Mouse (Mus musculus) spleen, postnatal 4 days (tissue): Measurements from ENCODE around the gene Kcns1.

Source experiments
- DNase-seq, 2 experiments: peaks; one replicate each; pipeline ENCODE4 v3.0.0; 2022; ENCODE audit warnings: low spot score in 2 of 2

Kcns1 gene

GRCm38 (mm10) chr2:164173394-164173793 lies 2.5 kb upstream of the Kcns1 start:
- DNase-seq = no peak

DNA sequence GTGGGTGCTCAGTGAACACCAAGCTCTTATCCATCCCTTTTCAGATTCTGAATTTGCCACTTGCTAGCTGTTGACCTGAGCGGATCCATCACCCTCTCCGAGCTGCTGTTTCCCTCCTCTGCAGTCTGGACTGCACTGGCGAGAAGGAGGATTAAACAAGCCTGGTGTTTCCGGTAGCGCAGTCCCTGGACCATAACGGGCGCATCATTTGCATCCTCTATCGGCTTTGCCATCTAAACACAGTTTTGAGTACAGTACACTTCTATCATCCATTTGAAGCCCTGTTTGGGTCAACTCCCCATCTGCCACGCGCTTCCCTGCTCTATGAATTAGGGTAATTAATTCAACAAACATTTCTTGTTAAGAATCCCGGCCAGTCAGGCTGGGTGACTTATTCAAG lies 587 bp downstream of the Kcns1 start:
- DNase-seq = no peak

GRCm38 (mm10) chr2:164168571-164168946 lies 2.4 kb downstream of the Kcns1 start:
- DNase-seq = no peak

DNA sequence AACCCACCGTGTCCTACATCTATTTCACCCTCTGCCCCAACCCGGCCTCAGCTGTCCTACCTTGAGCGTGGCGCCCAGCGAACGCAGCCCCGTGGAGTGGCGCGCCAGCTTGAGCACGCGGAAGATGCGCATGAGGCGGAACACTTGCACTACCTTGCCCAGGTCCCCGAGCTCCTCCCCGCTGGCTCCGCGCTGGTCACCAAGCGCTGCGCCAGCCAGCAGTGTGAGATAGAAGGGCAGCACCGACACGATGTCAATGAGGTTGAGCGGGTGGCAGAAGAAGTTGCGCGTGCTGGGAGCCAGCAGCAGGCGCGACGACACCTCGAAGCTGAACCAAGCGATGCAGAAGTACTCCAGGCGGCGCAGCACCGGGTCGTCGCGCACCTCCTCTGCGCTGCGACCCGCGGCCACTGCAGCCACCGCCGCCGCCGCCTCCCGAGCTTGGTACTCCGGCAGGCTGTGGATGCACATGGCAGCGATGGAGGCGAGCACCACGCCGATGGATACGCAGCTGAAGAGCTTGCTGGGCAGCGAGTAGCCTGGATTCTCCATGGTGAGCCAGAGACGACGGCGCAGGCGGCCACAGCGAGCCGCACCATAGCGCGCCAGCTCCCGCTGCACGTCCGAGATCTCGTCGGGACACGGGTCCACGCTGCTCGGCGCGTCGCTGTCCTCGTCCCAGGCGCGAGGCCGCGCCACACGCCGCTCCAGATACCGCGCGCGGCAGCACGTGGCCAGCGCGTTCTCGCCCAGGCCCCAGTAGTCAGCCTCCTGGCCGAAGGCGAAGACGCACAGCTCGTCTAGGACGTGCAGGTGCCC lies 3.0 kb downstream of the Kcns1 start:
- DNase-seq = no peak

DNA sequence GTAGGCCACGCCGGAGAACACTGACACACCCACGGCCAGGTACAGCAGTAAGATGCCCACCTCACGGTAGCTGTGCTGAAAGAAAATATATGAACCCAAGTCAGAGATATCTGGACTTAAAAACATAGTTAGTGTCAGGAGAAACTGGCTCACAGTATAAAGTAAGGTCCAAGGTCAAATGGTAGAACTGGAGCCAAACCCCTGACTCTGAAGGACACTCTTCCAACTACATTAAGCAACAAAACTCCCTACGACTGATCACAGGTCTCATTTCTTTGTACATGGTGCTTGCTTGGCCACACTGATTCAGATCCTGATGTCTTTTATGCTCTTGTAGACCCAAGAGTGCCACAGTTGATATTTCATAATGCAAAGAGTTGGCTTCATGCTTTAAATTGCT lies 6.0 kb downstream of the Kcns1 start:
- DNase-seq = no peak

- DNase-seq = no peak
Measured at GRCm38 (mm10) chr2:164161515-164162055, 9.3 kb downstream of the Kcns1 start.

GRCm38 (mm10) chr2:164158838-164159237 lies 12.1 kb downstream of the Kcns1 start:
- no peak for DNase-seq

DNA sequence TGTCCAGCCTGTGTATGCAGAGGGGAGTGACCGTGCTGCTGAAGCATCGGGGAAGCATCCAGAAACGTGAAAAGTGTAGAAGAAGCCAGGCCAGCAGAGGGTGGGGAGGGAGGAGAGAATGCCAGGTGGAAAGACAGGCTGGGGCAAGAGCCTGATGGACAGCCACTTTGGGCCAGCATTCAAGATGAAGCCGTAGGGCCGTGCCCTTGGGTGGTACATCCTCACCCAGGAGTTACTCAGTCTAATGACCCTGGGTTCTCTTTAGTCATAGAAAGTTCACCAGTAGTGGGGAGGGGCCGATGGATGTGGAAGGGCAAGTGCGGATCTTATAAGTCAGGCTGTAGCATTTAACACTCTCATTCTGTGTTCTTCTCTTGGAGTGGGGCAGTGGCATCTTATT lies 14.8 kb downstream of the Kcns1 start:
- no peak for DNase-seq

DNA sequence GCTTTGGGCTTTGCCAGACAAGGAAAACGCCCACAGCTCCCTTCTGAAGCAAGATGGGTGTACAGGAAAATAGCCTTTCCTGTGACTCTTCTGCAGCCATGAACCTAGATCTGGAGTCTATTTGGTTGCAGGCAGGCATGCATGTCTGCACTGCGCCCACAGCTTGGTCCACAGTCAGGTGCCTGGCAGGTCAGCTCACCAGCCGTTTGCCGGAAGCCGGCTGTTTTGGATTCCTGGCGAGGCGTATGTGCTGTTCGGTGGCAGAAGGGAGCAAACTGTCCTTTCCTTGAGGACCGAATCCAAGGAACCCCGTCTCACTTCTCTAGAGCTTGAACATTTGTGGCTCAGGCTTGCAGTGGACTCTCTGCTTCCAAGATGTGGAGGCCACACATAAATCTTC lies 16.9 kb downstream of the Kcns1 start:
- no peak for DNase-seq

DNA sequence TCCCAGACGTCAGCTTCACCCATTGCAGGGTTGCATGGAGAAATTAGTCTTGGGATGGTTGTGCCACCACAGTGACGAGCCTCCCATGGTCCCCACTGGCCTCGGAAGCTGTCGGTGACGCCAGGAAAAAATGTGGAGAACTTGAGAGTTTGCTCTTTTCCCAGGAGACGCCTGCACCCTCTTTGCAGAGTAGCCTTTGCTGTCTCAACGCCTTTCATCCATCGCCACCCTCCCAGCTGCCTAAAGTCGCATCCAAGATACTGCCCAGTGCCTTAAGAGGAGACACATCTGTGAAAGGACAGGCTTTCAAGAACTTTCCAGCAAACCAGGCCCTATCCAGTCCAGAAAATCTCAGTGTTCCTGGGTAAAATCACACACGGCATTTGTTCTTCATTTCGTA lies 18.6 kb downstream of the Kcns1 start:
- no peak for DNase-seq

DNA sequence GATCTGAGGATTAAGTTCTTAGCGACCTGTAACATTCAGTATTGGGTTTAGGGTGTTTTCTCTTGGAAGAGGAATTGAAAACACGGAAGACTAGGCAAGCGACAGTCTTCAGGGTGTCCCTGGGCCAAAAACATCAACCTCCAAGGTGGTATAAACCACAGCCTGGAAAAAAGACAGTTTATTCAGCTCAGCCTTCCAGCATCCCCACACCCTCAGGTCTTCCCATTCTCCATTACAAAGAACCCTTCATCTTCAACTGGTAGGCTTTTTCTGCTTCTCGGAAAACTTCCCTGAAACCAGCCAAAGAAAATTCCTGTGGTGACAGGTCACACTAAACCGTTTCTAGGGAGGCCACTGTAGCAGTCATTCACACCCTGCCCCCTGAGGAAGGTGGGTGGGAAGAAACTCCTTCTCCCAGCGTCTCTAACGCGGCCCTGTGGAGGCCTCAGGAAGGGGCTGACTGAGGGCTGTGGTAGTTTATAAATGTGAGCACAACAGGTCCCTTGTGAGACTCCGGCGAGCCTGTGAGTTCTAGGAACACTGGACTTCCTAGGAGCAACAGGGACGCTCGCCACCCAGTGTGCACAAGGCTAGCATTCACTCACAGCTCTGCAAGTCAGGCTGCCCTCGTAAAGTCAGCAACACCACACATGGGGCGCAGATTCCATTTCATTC lies 20.7 kb downstream of the Kcns1 start:
- DNase-seq = no peak

DNA sequence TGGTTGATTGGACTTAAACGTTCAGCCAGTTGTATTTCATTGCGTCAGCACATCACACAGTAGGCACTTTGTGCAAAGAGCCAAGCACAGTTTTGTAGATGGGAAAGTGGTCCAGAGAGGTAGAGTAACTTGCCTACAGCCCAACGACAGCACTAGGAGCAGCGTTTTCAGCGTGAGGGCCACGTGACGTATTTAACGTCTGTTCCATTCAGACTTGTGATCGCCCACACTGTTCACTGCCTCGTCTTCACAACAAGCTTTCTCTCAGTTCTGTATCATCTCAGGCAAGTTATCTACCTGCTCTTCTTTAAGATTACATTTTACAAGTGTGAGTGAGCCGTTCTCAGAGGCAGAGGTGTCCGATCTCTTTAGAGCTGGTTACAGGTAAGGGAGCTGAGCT lies 24.4 kb downstream of the Kcns1 start:
- no peak for DNase-seq

DNA sequence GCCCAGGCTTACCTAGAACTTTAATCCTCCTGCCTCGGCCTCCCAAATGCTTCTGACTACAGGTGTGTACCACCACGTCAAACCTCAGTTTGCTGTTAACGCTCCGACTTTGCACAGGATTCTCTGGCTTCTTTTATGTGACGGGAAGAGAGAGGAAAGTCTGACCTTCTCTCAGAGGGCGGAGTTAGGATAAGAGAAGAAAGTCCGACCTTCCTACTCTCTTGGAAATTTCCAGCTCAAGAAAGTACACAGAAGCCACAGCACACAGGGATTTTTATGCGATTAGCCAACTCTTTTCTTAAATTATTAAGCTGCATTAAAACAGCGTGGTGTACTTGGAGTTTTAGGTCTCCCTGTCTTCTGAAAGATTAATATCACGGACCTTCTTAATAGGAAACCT lies 26.4 kb downstream of the Kcns1 start:
- DNase-seq = no peak

GRCm38 (mm10) chr2:164144025-164144424 lies 26.9 kb downstream of the Kcns1 start:
- DNase-seq = no peak

- DNase-seq = no peak
Measured at GRCm38 (mm10) chr2:164142021-164142420, 28.9 kb downstream of the Kcns1 start.

DNA sequence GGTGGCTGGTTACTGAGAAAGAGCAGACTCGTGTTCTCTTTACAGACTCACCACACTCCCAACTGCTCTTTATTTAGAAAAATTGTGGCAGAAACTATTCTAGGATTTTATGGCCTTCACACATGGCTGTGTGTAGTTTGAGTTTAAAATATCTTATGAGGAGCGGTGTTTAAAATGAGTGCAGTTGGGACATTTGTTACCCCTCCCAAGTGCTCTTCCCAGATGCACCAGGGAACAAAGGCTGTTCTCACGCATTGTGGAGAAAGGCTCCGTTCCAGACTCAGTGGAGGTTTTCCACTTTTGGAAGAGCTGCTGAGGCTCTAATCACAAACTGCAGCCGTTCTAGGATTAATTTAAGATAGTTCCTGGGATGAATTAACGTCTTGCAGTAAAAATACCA lies 33.2 kb downstream of the Kcns1 start:
- DNase-seq = no peak

GRCm38 (mm10) chr2:164136393-164136792 lies 34.5 kb downstream of the Kcns1 start:
- no peak for DNase-seq

DNA sequence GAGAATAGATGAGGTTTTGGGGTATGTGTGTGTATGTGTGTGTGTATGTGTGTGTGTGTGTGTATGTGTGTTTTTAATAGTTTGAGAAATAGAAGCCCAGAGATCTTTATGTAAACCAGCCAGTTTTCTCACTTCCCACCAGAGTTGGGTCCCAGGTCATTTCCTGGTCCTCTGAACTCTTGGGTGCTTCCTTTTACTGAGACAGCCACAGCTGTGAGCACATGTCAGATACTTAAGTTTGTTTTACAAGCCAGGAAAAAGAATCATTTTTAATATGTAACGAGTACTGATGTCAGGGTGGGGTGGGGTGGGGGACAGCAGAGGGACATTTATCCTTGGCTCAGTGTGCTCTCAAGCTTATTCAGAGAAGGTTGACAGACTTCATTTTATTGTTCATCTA lies 35.5 kb downstream of the Kcns1 start:
- no peak for DNase-seq

DNA sequence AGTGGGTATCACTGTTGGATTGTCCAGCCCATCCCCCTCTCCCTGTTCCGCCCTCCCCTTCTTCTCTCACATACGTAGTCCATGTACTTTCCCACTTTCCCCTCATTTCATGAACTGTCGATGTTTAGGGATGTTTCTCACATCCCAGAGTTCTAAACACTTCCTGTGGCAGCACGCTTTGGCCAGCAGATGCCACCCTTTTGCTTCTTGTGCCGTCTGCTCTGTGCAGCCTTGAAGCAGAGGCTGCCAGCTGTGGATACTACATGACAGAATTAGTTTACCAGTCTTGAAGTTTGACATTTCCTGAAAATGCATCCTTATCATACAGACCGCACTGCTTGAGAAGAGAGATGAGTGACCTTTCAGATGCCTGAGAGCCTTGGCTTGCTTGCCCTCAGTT lies 36.4 kb downstream of the Kcns1 start:
- DNase-seq = no peak

- no peak for DNase-seq
Measured at GRCm38 (mm10) chr2:164131586-164131985, 39.3 kb downstream of the Kcns1 start.

- DNase-seq = no peak
Measured at GRCm38 (mm10) chr2:164128576-164129411, 42.1 kb downstream of the Kcns1 start.

DNA sequence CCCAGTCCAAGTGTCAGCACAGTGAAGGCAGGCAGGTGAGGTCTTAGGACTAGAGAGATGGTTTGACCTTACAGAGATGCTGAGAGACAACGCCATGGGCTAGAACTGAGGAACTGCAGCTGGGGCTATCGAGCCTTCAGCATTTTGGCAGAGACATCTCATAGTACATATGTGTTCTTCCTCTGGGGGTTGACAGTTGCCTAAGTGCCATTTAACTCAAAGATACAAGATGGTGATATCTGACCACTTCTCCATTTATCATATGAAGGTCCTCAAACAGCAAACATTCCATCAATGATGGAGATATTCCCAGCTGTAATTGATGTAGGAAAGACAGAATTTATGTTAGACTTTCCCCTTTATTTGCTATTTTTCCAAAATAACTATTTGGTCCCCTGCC lies 43.6 kb downstream of the Kcns1 start:
- no peak for DNase-seq
